Mouse (Mus musculus) erythroblast, adult 5-6 weeks (primary cell): Measurements from ENCODE around the gene Oit1. TPM values are rescaled to one million over a fixed set of nuclear protein-coding genes. Genes with fewer than 3 reads are reported as not detected.

ENCODE experiments used
- ATAC-seq: replicated peaks from 2 replicates; pipeline ENCODE4 v1.8.0; 2016; ENCODE audit warnings: moderate number of reproducible peaks, mild to moderate bottlenecking, moderate TSS enrichment, inconsistent platforms; ENCODE audit not compliant: poor library complexity, low FRiP score, severe bottlenecking
- total RNA-seq, 2 experiments: library from RNA; stranded (forward) in 1 of 2; stranded (reverse) in 1 of 2; fragments of 150-400 nt in 1 of 2; fragments of 200-764, 138-1000 nt in 1 of 2; gene quantifications; 2 replicates each; pipeline versions ENCODE4 v1.2.3 to v1.2.4; 2015 to 2017; ENCODE audit warnings: low replicate concordance in 2 of 2

Oit1 gene
- total RNA-seq, 2 experiments from 2014 or later: not detected

DNA sequence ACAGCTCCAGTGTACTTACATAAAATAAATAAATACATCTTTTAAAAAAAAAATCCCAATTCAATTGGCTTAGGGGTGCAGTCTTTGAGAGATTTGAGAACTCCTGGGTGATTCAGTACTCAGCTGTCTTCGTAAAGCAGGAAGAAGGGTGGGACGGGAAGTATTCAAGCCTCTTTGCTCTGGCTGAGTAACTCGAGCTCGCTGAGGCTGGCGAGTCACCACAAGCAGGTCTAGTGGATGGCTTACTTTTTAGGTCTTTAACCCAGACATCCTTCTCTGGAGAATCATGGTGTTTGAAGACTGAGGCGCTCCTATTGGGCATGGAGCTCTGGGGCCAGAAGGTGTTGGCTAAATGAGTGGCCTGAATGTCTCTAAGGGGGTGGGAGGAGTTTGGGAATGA lies 71.7 kb downstream of the Oit1 start:
- no peak for ATAC-seq

DNA sequence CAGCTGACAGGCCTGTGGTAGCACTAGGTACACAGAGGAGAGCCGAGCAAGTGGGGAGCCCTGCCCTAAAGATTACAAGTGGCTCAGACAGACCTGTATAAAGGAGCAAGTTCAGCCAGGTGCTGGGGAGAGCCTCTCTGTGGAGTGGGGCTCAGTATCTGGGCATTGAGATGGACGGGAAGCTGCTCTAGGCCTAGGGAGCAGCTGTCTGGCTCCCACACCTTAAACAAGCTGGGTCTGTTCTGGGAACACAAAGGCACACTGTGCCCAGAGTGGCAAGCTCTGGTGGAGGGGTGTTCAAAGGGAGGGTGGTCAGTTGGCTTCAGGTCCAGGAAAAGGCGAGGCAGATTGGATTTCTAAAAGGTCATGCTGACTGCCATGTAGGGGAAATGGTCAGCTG lies 73.5 kb downstream of the Oit1 start:
- no peak for ATAC-seq

DNA sequence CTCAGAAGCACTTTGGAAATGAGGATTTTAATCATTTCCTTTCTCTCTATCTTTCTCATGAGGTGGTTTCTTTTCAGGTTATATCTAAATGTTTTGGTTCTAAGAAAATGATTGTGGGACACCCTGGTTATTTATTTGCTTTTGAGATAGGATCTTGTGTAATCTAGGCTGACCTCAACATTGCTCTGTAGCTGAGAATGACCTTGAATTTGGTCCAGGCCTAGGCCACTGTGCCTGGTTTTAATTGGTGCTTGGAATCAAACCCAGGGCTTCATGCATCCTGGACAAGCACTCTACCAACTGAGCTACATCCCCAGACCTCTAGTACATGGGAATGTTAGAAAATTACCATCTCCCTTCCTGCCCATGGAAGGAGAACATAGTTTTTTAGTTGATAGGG lies 74.5 kb downstream of the Oit1 start:
- ATAC-seq: no peak

DNA sequence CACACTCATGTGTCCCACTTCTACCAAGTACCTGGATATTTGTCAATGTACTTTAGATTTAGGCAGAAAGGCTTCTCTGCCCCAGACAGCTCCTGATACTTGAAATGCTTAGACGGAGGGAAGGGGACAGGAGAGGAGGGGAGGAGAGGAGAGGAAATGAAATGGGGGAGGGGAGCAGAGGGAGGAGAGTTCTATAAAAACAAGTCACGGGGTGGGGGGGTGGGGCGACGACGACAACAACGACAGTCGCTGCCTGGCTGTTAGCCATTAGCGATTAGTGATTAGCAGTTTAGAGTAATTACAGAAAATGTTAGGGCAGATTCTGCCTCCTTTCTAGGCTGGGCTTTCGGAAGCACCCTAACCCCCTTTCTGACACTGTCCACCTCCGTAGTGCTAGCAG lies 75.9 kb downstream of the Oit1 start:
- no peak for ATAC-seq

DNA sequence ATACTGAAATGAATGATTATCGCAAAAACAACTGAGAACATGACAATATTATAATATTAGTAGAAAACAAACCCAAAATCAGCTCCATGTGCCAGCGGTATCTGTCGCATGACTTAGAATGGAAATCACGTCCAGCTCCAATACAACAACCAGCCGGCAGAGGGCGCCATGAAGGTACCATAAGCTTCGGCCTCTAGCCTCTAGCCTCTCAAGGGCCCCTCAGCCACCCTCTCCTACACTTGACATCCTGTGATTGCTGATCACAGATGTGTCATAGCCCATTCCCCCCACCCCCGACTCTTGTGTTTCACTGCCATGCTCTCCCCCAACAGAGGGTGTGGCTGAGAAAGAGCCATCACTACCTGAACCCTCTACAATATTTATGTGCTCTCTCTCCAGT lies 78.3 kb downstream of the Oit1 start:
- ATAC-seq: peak; percentile 58; the same call in 1 of the 2 replicates

Other genes with a start within 250 kb of the Oit1 start
- gene Pdhb, start 205.7 kb downstream of the Oit1 start, total RNA-seq (2015; ENCODE audit: low replicate concordance): 26.9 and 51.2 TPM in 2 replicates
- gene Pdhb, start 205.7 kb downstream of the Oit1 start, total RNA-seq (2017; ENCODE audit: low replicate concordance): 56.0 and 56.1 TPM in 2 replicates
- 1.2 and 2.3 TPM in 2 replicates for gene Kctd6, start 164.6 kb downstream of the Oit1 start, total RNA-seq (2015; ENCODE audit: low replicate concordance)
- 5.4 and 6.6 TPM in 2 replicates for gene Kctd6, start 164.6 kb downstream of the Oit1 start, total RNA-seq (2017; ENCODE audit: low replicate concordance)
- not detected in 2 replicates for gene Acox2, start 119.4 kb downstream of the Oit1 start, total RNA-seq (2015; ENCODE audit: low replicate concordance)
- gene Acox2, start 119.4 kb downstream of the Oit1 start, total RNA-seq (2017; ENCODE audit: low replicate concordance): not detected in 2 replicates
- gene Fam107a, start 60.7 kb downstream of the Oit1 start, total RNA-seq (2015; ENCODE audit: low replicate concordance): not detected in 2 replicates
- gene Fam107a, start 60.7 kb downstream of the Oit1 start, total RNA-seq (2017; ENCODE audit: low replicate concordance): not detected in 2 replicates